Mouse (Mus musculus) kidney, postnatal 0 days (tissue): Measurements from ENCODE around the gene Shq1. TPM values are rescaled to one million over a fixed set of nuclear protein-coding genes. Genes with fewer than 3 reads are reported as not detected.

Source experiments
- ATAC-seq: fragments of 200-750 bp; cut with Nextera tagmentation; replicated peaks from 2 replicates; pipeline ENCODE4 v1.8.0; 2017; ENCODE audit warnings: low read depth, moderate number of reproducible peaks, moderate TSS enrichment, moderate library complexity; ENCODE audit not compliant: low FRiP score
- DNase-seq: peaks from one replicate; pipeline ENCODE4 v3.0.0-alpha.2; 2016; ENCODE audit warnings: low spot score
- H3K27ac ChIP-seq: fragments of 300-500 bp; sonication (generic); 2 replicates; pipeline ENCODE4 v1.5.1; 2014; ENCODE audit warnings: mild to moderate bottlenecking
- H3K27me3 ChIP-seq: fragments of 300-500 bp; sonication (generic); 2 replicates; pipeline ENCODE4 v1.6.1; 2014; ENCODE audit warnings: low read length, mixed read lengths; ENCODE audit not compliant: insufficient read depth
- H3K36me3 ChIP-seq: fragments of 300-500 bp; sonication (generic); 2 replicates; pipeline ENCODE4 v1.6.1; 2014; ENCODE audit warnings: low read length, mixed read lengths; ENCODE audit not compliant: insufficient read depth
- H3K4me1 ChIP-seq: fragments of 300-500 bp; sonication (generic); replicated peaks from 2 replicates; pipeline ENCODE4 v1.6.1; 2014; ENCODE audit warnings: antibody characterized with exemption, low read length, mixed read lengths; ENCODE audit not compliant: insufficient read depth
- H3K4me2 ChIP-seq: fragments of 300-500 bp; sonication (generic); 2 replicates; pipeline ENCODE4 v1.6.1; 2014; ENCODE audit warnings: mild to moderate bottlenecking, low read length, moderate library complexity, mixed read lengths
- H3K4me3 ChIP-seq: fragments of 300-500 bp; sonication (generic); replicated peaks from 2 replicates; pipeline ENCODE4 v1.5.1; 2014; ENCODE audit warnings: low read depth, low read length
- H3K9ac ChIP-seq: fragments of 300-500 bp; sonication (generic); 2 replicates; pipeline ENCODE4 v1.6.1; 2014; ENCODE audit warnings: low read depth, low read length
- H3K9me3 ChIP-seq: fragments of 300-500 bp; sonication (generic); replicated peaks from 2 replicates; pipeline ENCODE4 v1.6.1; 2016; ENCODE audit warnings: low read length, inconsistent platforms, mixed read lengths
- CTCF ChIP-seq: IDR thresholded peaks from 2 replicates; pipeline ENCODE4 v1.5.1; 2016; ENCODE audit warnings: antibody characterized with exemption, low read depth, mild to moderate bottlenecking, moderate library complexity
- WGBS: fragments of 180-500 bp; shearing (Covaris S2); extraction: QIAGEN DNeasy Blood & Tissue Kit; methylation state at CpG from one replicate; pipeline ENCODE4 v1.1.7; 2014; 5-methylcytosine and 5-hydroxymethylcytosine counted together
- polyA plus RNA-seq: library from polyadenylated mRNA; unstranded; fragments of >200 nt; fragmentation: Nextera tagmentation; extraction: Ambion mirVana; gene quantifications from 2 replicates; pipeline ENCODE4 v1.2.1, GENCODE M21; 2015

The Shq1 gene
- polyA plus RNA-seq, 1 experiment from 2014 or later = 11.8 TPM

GRCm38 (mm10) chr6:100616133-100616532 is 54.8 kb downstream of the Shq1 start:
- Histone ChIP-seq H3K4me2 (no peak overlapping the region), H3K4me1 (no peaks in the 10 kb centered on the region), H3K36me3 (no peaks in the 10 kb centered on the region), H3K4me3 (no peak overlapping the region), H3K27me3 (no peaks in the 10 kb centered on the region), H3K27ac (no peak overlapping the region), H3K9me3 (no peaks in the 10 kb centered on the region), H3K9ac (no peak overlapping the region)
- no peak for TF ChIP-seq CTCF
- ATAC-seq = no peak
- 83% methylated on average over 4 of the region's 4 CpGs for WGBS
- DNase-seq = no peak

- no peaks in the 10 kb centered on the region for H3K27me3 ChIP-seq
- WGBS = 43% methylated on average over 6 of the region's 6 CpGs
- no peak for TF ChIP-seq CTCF
- H3K9me3 ChIP-seq = no peaks in the 10 kb centered on the region
- no peak overlapping the region for H3K4me3 ChIP-seq
- 0 out of 2 replicates have a peak, but pooled peaks cover 2% of the 10 kb centered on the region for H3K36me3 ChIP-seq
- DNase-seq = no peak
- ATAC-seq = no peak
- no peaks in the 10 kb centered on the region for H3K4me1 ChIP-seq
- H3K4me2 ChIP-seq = no peak overlapping the region
- no peak overlapping the region for H3K9ac ChIP-seq
- H3K27ac ChIP-seq = no peak overlapping the region
These were observed 57.2 kb downstream of the Shq1 start for GRCm38 (mm10) chr6:100613593-100614267.

GRCm38 (mm10) chr6:100610897-100611575 is 59.9 kb downstream of the Shq1 start:
- ATAC-seq (no peak), DNase-seq (no peak)
- no peak overlapping the region for H3K9ac ChIP-seq
- H3K4me3 ChIP-seq = no peak overlapping the region
- 76% methylated on average over 7 of the region's 7 CpGs for WGBS
- H3K4me2 ChIP-seq = no peak overlapping the region
- no peaks in the 10 kb centered on the region for H3K4me1 ChIP-seq
- no peaks in the 10 kb centered on the region for H3K27me3 ChIP-seq
- no peaks in the 10 kb centered on the region for H3K9me3 ChIP-seq
- no peak for TF ChIP-seq CTCF
- H3K36me3 ChIP-seq = 0 out of 2 replicates have a peak, but pooled peaks cover 2% of the 10 kb centered on the region
- H3K27ac ChIP-seq = no peak overlapping the region

GRCm38 (mm10) chr6:100610182-100610581 is 60.8 kb downstream of the Shq1 start:
- Histone ChIP-seq H3K9me3 (no peaks in the 10 kb centered on the region), H3K9ac (no peak overlapping the region), H3K27me3 (no peaks in the 10 kb centered on the region), H3K36me3 (0 out of 2 replicates have a peak, but pooled peaks cover 2% of the 10 kb centered on the region), H3K4me3 (no peak overlapping the region), H3K4me2 (no peak overlapping the region), H3K4me1 (no peaks in the 10 kb centered on the region), H3K27ac (no peak overlapping the region)
- DNase-seq (peak; percentile 55), ATAC-seq (no peak)
- 0 out of 2 replicates have a peak, but pooled peaks have one; percentile 35 for TF ChIP-seq CTCF
- 83% methylated on average over 8 of the region's 8 CpGs for WGBS

GRCm38 (mm10) chr6:100609256-100609655 is 61.7 kb downstream of the Shq1 start:
- DNase-seq (no peak), ATAC-seq (no peak)
- H3K27ac ChIP-seq = no peak overlapping the region
- no peaks in the 10 kb centered on the region for H3K9me3 ChIP-seq
- no peaks in the 10 kb centered on the region for H3K4me1 ChIP-seq
- no peak overlapping the region for H3K4me2 ChIP-seq
- 86% methylated on average over 3 of the region's 3 CpGs for WGBS
- 0 out of 2 replicates have a peak, but pooled peaks cover 2% of the 10 kb centered on the region for H3K36me3 ChIP-seq
- H3K27me3 ChIP-seq = no peaks in the 10 kb centered on the region
- H3K4me3 ChIP-seq = no peak overlapping the region
- H3K9ac ChIP-seq = no peak overlapping the region
- TF ChIP-seq CTCF = no peak

GRCm38 (mm10) chr6:100608429-100608828 is 62.5 kb downstream of the Shq1 start:
- Histone ChIP-seq H3K9ac (no peak overlapping the region), H3K4me3 (no peak overlapping the region), H3K36me3 (0 out of 2 replicates have a peak, but pooled peaks cover 2% of the 10 kb centered on the region), H3K9me3 (no peaks in the 10 kb centered on the region), H3K4me1 (no peaks in the 10 kb centered on the region), H3K27me3 (no peaks in the 10 kb centered on the region), H3K27ac (no peak overlapping the region), H3K4me2 (no peak overlapping the region)
- peak; percentile 61 for TF ChIP-seq CTCF
- ATAC-seq = no peak
- WGBS = 96% methylated on average over 3 of the region's 3 CpGs
- DNase-seq = no peak
